Mouse (Mus musculus): Measurements from ENCODE around the gene Med27.

DNA sequence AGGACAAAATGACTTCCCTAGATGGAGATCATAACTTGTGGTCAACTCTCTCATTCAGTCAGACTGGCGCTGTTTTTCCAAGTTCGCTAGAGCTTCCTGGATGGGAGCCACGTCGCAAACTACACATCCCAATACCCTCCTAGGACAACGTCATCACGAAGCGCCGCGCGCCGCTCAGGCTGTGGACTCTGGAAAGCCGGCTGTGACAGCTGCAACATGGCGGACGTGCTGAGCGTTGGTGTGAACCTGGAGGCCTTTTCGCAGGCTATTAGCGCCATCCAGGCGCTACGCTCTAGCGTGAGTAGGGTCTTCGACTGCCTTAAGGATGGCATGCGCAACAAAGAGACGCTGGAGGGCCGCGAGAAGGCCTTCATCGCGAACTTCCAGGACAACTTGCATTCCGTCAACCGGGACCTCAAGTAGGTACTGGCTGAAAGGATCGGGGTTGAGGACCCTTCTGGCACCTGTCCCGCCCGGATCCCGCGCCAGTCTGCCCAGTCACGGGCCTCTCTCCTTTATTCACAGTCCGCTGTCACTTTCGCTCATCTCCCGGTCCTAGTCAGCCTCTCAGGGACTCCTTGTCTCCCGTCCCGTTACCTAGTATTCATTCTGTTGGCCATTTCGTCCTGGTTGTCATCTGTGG, at the start of gene Med27:
- TF ChIP-seq POLR2A (IDR thresholded peaks at IDR 0.05; ENCODE audit: low read depth, low read length) = peak; percentile 78
- 0 out of 2 replicates have a peak, but pooled peaks have one; percentile 12 for TF ChIP-seq CTCF (conservative IDR thresholded peaks at IDR 0.05; ENCODE audit: insufficient read depth, insufficient read length, low read depth, low read length)

Measured in kidney, adult 2 months (tissue).